Mouse (Mus musculus): Measurements from ENCODE around the gene Gal3st4.
"Not testable (repeated sequence)": the region's sequence is repeated elsewhere in the genome, so short reads cannot be mapped to it uniquely, and the experiment has no call there.

The Gal3st4 gene

GRCm38 (mm10) chr5:138262001-138262400, 10.6 kb downstream of the Gal3st4 start:
- no peak for DNase-seq (ENCODE audit: low spot score)

GRCm38 (mm10) chr5:138260834-138261233, 11.8 kb downstream of the Gal3st4 start:
- DNase-seq (ENCODE audit: low spot score): no peak

DNA sequence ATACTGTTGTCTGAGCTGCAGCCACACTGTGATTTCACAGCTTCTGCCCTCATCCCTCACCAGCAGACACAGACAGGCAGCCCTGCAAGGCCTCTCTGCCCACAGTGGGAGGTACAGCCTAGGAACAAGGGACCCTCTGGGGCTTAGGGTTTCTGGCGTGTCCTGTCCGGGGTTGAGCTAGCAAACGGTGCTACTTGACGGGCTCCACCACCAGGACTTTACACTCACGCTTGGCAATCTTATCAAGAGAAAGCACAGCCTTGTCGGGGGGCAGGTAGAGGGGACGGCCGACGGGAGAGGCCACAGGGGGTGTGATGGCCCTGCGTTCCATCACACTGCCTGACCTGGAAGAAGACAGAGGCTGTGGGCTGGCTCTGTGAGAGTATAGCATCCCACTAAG, 12.6 kb downstream of the Gal3st4 start:
- no peak for DNase-seq (ENCODE audit: low spot score)

GRCm38 (mm10) chr5:138258993-138259392, 13.6 kb downstream of the Gal3st4 start:
- DNase-seq (ENCODE audit: low spot score): no peak

DNA sequence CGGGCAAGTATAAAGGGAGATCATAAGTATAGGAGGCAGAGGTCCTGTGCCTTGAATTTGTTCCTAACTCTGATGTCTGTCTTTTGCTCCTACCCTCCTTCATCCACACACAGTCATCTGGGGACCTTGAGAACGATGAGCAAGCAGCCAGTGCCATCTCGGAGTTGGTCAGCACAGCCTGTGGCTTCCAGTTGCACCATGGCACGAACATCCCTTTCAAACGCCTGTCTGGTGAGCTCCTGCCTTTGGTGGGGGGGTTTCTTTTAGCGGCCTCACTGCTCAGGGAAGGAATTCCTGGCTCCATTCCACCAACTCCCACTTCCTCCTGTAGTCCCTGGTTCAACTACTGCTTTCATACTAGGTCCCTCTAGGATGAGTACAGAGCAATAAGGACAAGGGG, 14.1 kb downstream of the Gal3st4 start:
- DNase-seq (ENCODE audit: low spot score): no peak

- no peak for DNase-seq (ENCODE audit: low spot score)
Measured at GRCm38 (mm10) chr5:138258078-138258477, 14.6 kb downstream of the Gal3st4 start.

DNA sequence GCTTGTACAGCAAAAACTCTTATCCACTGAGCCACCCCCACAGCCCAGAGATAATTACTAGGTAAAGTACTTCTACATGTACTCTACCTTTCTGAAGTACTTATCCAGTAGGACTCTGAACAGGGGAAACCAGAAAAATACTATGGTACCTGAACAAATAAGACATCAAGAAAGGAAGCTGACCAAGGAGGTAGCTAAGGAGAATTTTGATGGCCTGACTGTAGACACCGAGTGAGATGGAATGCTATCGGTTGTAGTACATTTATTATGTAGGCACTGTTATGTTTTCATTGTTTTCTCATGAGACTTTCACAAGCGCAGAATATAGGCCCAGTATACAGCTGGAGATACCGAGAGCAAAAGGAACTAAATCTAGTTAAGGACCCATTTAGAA, 15.1 kb downstream of the Gal3st4 start:
- no peak for DNase-seq (ENCODE audit: low spot score)

DNA sequence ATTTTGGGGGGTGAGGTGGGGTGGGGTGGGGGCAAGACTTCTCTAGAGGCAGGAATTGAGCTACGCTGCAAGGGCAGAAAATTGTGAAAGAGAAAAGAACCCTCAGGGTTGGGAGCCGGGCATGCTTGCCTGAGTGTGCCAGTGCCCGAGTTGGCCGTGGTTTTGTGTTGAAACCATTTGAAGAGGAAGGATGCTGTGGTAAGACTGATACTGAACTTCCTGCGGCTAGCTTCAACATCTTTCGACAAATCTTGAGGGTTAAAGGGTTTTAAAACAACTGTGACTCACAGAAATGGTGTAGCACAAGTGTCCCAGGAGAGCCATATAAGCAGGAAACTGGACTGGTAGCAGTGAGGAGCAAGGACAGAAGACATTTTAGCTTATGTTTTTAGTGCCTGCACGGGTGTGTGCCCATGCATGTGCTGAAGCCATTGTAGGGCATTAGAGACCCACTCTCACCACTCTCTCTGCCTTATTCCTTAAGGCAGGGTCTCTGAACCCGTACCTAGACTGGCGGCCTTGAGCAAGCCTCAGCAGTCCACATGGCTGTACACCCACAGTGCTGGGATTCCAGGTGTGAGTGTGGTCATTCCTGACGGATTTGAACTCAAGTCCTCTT, 15.6 kb downstream of the Gal3st4 start:
- no peak for DNase-seq (ENCODE audit: low spot score)

GRCm38 (mm10) chr5:138256094-138256467, 16.6 kb downstream of the Gal3st4 start:
- DNase-seq (ENCODE audit: low spot score): no peak

DNA sequence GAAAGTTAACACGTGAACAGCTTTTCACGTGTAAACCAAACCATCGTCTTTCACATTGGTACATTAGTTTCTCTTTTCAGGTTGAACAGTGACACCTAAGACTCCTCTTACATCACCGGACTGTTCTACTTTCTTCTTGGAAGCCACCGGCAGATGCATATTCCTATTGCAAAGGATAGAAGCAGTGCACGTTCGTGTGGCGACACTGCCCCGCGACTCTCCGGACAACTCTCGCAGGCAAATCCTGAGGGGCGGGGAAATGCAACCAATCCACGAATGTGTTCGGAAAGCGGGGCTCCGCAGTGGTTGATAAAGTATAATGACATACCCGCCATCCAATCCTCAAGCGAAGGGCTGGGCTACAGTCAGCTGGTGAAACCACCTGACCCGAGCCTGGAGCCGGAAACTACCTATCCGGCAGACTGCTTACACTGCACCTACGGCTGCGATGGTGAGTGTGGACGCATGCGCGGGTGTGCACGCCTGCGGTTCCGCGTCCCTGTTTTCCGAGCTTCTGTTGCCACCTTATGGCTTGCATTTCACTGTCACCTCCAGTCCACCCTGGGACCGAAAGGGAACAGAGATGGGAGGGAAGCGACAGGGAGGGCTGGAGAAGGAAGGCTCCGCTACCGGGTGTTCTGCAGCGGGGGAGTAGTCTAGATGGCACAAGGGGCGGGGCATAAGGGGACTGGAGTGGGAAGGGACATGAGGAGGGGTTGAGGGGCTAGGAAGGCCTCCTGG, 17.1 kb downstream of the Gal3st4 start, which contains the start of gene Lamtor4:
Gene Lamtor4, plus strand, starts transcription at position 130 of the 741 bp plus-strand sequence.
- DNase-seq (ENCODE audit: low spot score): peak; percentile 97

DNA sequence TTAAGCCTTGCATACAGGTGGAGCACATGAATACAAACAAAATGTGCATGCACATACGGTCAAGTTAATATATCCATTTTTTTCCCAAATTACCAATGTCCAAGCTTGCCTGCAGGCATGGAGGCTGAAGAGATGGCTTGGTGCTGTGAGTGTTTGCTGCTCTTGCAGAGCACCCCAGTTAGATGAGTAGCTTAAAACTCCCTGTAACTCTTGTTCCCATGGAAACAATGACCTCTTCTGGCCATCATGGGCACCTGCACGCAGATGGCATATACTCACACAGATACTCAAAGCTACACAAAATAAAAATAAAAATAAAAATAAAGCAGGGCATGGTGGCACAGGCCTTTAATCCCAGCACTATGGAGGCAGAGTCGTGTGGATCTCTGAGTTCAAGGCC, 19.6 kb downstream of the Gal3st4 start:
- no peak for DNase-seq (ENCODE audit: low spot score)

GRCm38 (mm10) chr5:138251144-138251543, 21.5 kb downstream of the Gal3st4 start:
- no peak for DNase-seq (ENCODE audit: low spot score)

DNA sequence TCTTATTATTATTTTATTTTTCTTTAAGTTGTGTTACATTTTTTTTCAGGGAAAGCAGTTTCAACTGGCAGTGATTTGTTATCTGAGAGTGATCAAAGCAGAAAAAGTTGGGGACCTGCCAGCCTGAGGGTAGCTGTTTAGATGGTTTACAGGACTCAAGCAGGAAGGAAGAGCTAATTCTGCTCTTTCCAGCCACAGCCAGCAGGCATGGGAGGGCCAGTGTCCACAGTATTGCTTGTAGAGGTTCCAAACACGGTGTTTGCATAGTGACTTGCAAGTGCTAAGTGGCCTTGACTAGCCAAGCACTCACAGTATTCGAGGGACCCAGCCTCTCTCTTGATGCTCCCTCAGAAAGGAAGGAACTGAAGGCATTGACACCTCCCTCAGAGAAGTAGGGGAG, 31.1 kb downstream of the Gal3st4 start:
- no peak for DNase-seq (ENCODE audit: low spot score)

DNA sequence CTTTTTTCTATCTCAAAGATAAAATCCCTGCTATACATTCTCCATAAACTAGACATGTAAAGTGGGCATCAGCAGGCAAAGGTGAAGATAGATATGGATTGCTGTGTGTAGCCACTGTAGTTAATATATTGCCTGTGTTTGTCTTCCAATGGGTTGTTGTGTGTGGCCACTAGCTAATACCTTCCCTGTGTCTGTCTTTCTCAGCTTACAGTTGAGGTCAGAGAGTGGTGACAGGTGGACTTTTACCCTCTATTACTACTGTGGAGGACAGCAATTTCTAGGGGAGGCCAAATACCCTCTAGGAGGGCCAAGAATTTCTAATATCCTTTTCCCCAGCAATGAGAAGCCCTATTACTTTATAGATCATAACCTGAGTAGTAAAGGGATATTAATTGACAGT, 38.4 kb downstream of the Gal3st4 start:
- no peak for DNase-seq (ENCODE audit: low spot score)

- no peak for DNase-seq (ENCODE audit: low spot score)
Measured at GRCm38 (mm10) chr5:138233778-138234177, 38.9 kb downstream of the Gal3st4 start.

GRCm38 (mm10) chr5:138229511-138229910, 43.1 kb downstream of the Gal3st4 start:
- no peak for DNase-seq (ENCODE audit: low spot score)

DNA sequence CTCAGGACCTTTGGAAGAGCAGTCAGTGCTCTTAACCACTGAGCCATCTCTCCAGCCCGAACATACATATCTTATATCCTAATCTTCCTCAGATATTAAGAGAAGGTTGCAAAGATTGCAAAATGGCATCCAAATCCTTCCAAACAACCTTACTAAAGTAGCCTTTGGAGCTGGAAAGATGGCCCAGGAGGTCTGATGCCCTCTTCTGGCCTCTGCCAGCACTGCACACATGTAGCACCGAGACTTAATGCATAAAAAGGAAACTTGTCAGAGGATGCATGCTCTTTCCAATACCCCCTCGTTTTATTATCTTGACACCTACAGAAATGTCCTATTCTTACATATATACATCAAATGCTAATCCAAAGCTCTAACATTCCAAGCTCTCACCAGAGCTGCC, 44.6 kb downstream of the Gal3st4 start:
- DNase-seq (ENCODE audit: low spot score): no peak

DNA sequence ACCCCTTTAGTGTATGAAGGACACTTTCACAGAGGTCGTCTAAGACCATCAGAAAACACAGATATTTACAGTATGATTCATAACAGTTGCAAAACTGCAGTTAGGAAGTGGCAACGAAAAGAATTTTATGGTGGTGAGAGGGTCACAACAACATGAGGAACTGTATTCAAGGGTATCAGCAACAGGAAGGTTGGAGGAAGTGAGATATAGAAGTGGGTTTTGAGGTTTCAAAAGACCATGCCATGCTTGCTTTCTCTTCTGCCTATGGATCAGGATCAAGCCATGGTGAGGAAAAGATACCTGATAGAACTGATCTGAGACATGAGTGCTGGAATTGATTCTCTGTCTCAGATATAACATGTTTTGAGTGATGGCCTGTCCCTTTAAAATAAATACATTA, 45.3 kb downstream of the Gal3st4 start:
- no peak for DNase-seq (ENCODE audit: low spot score)

DNA sequence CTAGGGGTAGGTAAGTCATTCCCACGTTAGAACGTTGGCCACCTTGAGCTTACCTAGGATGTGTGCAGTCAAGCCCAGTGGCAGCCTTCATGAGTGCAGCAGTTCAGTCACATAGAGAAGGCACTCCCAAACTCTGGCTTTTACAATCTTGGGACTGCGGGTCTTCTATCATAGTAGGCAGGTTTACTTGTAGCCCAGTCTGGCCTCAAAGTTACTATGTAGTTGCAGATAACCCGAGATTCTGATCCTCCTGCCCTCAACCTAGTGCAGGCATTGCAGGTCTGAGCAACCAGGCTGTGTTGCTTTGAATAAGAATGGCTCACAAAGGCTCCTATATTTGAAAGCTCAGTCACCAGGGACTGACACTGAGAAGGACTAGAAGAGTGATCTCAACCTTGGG, 46.1 kb downstream of the Gal3st4 start:
- no peak for DNase-seq (ENCODE audit: low spot score)

- DNase-seq (ENCODE audit: low spot score): no peak
Measured at GRCm38 (mm10) chr5:138225700-138226099, 46.9 kb downstream of the Gal3st4 start, which contains the start of gene Nxpe5. Nxpe5 (plus strand) TSS chr5:138225898.

DNA sequence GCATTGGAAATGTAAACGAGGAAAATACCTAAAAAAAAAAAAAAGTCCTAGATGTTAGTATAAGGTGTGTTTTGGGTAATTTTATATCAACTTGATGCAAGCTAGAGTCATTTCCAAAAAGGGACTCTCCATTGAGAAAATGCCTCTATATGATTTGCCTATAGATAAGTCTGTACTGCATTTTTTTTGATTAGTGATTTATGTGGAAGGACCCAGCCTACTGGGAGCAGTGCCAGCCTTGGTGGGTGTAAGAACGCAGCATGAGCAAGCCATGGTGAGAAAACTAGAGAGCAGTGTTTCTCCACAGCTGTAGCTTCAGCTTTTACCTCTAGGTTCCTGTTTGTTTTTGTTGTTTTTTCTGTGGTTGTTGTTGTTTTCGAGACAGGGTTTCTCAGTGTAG, 49.4 kb downstream of the Gal3st4 start:
- DNase-seq (ENCODE audit: low spot score): no peak

DNA sequence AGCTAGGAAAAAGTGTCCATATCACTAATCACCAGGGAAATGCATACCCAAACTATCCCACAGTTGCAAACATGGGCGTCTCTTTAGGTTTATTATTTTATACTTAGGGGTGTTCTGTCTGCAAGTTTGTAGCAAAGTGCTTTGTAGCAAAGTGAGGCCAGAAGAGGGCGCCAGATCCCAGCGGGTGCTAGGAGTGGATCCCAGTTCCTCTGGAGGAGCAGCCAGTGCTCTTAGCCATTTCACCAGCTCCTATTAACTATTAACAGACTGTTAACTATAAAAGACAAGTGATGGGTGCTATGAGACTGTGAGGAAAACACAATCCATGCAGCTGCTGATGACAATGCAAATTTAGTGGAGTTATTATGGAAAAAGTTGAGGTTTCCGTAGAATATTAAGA, 50.5 kb downstream of the Gal3st4 start:
- DNase-seq (ENCODE audit: low spot score): peak; percentile 45

DNA sequence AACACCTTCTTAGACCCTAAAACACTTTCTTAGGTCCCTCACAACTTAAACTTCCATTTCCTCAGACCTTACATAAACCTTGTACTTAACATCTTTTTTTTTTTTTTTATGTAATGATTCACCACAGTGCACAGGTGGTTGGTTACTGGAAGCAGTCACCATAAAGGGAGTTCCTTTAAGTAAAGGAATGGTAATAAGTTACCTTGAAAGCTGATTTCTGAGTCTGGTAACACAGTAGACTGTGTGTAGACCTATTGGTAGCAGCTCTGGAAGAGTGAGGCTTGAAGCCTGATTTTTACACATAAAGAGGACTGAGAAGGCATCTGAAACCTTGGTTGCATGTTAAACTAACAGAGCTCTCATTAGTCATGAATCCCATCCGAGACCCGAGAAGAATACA, 52.8 kb downstream of the Gal3st4 start:
- DNase-seq (ENCODE audit: low spot score): no peak

- not testable (repeated sequence) for DNase-seq (ENCODE audit: low spot score)
Measured at GRCm38 (mm10) chr5:138216632-138217031, 56.0 kb downstream of the Gal3st4 start.

All from left cerebral cortex, adult 11 months (tissue).